Mouse (Mus musculus): ENCODE results near the gene Spata2l.

GRCm38 (mm10) chr8:123231742-123232141 is 4.3 kb downstream of the Spata2l start:
- TF ChIP-seq MYOG (IDR thresholded peaks at IDR 0.05; ENCODE audit: control insufficient read depth in 1 of 3, insufficient read depth in 1 of 3, insufficient read length in 2 of 3, low read depth in 2 of 3) (no peak), TCF12 (IDR thresholded peaks at IDR 0.05; ENCODE audit: insufficient read depth, poor library complexity, severe bottlenecking) (no peak), POLR2A (IDR thresholded peaks at IDR 0.05; ENCODE audit: insufficient read length, low read depth) (no peak), USF1 (IDR thresholded peaks at IDR 0.05; ENCODE audit: low read depth) (no peak), POLR2AphosphoS2 (IDR thresholded peaks at IDR 0.05; ENCODE audit: insufficient read length, low read depth) (no peak), E2F4 (IDR thresholded peaks at IDR 0.05; ENCODE audit: insufficient read depth) (no peak), MAX (IDR thresholded peaks at IDR 0.05; ENCODE audit: low read depth) (no peak), MYOD1 (IDR thresholded peaks at IDR 0.05; ENCODE audit: control insufficient read depth in 1 of 3, insufficient read length in 2 of 3, low read depth in 2 of 3) (no peak), CEBPB (IDR thresholded peaks at IDR 0.05; ENCODE audit: insufficient read depth, poor library complexity, severe bottlenecking) (no peak), REST (IDR thresholded peaks at IDR 0.05; ENCODE audit: insufficient read depth, insufficient read length) (no peak)
